9 mouse cellular contexts compared by ENCODE assay signal in the genomic region with DNA sequence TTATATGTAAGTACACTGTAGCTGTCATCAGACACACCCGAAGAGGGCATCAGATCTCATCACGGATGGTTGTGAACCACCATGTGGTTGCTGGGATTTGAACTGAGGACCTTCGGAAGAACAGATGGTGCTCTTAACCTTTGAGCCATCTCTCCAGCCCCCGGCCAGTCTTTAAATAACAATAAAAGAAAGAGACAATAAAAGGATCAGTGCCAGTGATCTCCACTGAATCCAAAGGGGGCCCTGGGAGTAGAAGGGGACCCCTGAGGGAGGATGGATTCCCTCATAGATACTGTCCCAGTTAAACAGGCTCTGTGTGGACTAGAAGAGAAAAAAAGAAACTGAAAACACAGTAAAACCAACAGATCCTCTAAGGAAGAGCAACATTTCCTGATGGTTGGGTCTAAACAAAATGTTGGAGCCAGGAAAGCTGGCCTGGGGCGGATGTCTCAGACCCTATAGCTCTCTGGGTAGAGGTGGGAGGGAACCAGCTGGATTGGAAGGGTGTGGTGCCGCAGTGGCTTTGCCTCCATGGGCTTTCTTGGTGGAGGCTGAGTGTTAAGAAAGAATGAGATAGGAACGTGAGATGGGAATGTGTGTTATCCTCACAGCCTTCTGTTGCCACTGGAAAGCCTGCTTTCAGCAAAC. TPM values are rescaled to one million over a fixed set of nuclear protein-coding genes. Genes with fewer than 3 reads are reported as not detected.
DNase-seq lines count a peak whose midpoint lies in the region; ATAC-seq lines count a peak whose summit lies in the region.
"Had no signal": no experiment of that assay in that cellular context is flagged by ENCODE, and none has a peak within 500 bp of the region (broad histone marks: within the 10 kb centered on the region; RNA-seq: fewer than 3 reads in every experiment).

No protein-coding gene starts in this region.

- H3K27me3 ChIP-seq in heart, embryonic 12.5 days (replicated peaks): no peaks in the 10 kb centered on the region
- H3K27me3 ChIP-seq in neural tube, embryonic 12.5 days (replicated peaks): no peaks in the 10 kb centered on the region
- H3K27me3 ChIP-seq in hindbrain, embryonic 14.5 days (ENCODE audit: control insufficient read depth, insufficient read depth, low read length): no peaks in the 10 kb centered on the region
- H3K27me3 ChIP-seq in stomach, embryonic 16.5 days (ENCODE audit: control insufficient read depth, insufficient read depth, low read length): no peaks in the 10 kb centered on the region

- peak overlapping the region; percentile 63 for H3K27ac ChIP-seq in heart, embryonic 12.5 days (ENCODE audit: poor library complexity, severe bottlenecking)
- no peak overlapping the region for H3K27ac ChIP-seq in neural tube, embryonic 12.5 days
- H3K27ac ChIP-seq in hindbrain, embryonic 14.5 days: 0 out of 2 replicates have a peak overlapping the region, but pooled peaks have one; percentile 9
- peak overlapping the region; percentile 14; the same call in 1 of the 2 replicates for H3K27ac ChIP-seq in stomach, embryonic 16.5 days (ENCODE audit: low read length)

- H3K9me3 ChIP-seq in heart, embryonic 12.5 days (replicated peaks): no peaks in the 10 kb centered on the region
- no peaks in the 10 kb centered on the region for H3K9me3 ChIP-seq in neural tube, embryonic 12.5 days
- no peaks in the 10 kb centered on the region for H3K9me3 ChIP-seq in hindbrain, embryonic 14.5 days (ENCODE audit: control insufficient read depth, low read length)
- no peaks in the 10 kb centered on the region for H3K9me3 ChIP-seq in stomach, embryonic 16.5 days (replicated peaks; ENCODE audit: control insufficient read depth, low read length)

- H3K36me3 ChIP-seq in heart, embryonic 12.5 days: 0 out of 2 replicates have a peak, but pooled peaks cover 3% of the 10 kb centered on the region
- no peaks in the 10 kb centered on the region for H3K36me3 ChIP-seq in neural tube, embryonic 12.5 days
- H3K36me3 ChIP-seq in hindbrain, embryonic 14.5 days (replicated peaks; ENCODE audit: control insufficient read depth, insufficient read depth): no peaks in the 10 kb centered on the region
- H3K36me3 ChIP-seq in stomach, embryonic 16.5 days (ENCODE audit: control insufficient read depth, insufficient read depth, low read length): no peaks in the 10 kb centered on the region

- H3K4me3 ChIP-seq in heart, embryonic 12.5 days: 0 out of 2 replicates have a peak overlapping the region, but pooled peaks have one; percentile 2
- no peak overlapping the region for H3K4me3 ChIP-seq in neural tube, embryonic 12.5 days
- 0 out of 2 replicates have a peak overlapping the region, but pooled peaks have one; percentile 91 for H3K4me3 ChIP-seq in hindbrain, embryonic 14.5 days (replicated peaks; ENCODE audit: low read length)
- H3K4me3 ChIP-seq in stomach, embryonic 16.5 days (replicated peaks; ENCODE audit: low read length): no peak overlapping the region

- peaks cover 66% of the 10 kb centered on the region for H3K4me1 ChIP-seq in heart, embryonic 12.5 days (replicated peaks)
- peaks cover 65% of the 10 kb centered on the region for H3K4me1 ChIP-seq in neural tube, embryonic 12.5 days
- H3K4me1 ChIP-seq in hindbrain, embryonic 14.5 days (replicated peaks; ENCODE audit: control insufficient read depth, insufficient read depth, low read length): peaks cover 60% of the 10 kb centered on the region
- peaks cover 45% of the 10 kb centered on the region for H3K4me1 ChIP-seq in stomach, embryonic 16.5 days (ENCODE audit: control insufficient read depth, insufficient read depth, low read length)

- no peak overlapping the region for H3K9ac ChIP-seq in heart, embryonic 12.5 days
- no peak overlapping the region for H3K9ac ChIP-seq in neural tube, embryonic 12.5 days
- no peak overlapping the region for H3K9ac ChIP-seq in hindbrain, embryonic 14.5 days
- no peak overlapping the region for H3K9ac ChIP-seq in stomach, embryonic 16.5 days (ENCODE audit: low read length)

- ATAC-seq in heart, embryonic 12.5 days (ENCODE audit: insufficient number of reproducible peaks, low FRiP score): no peak
- ATAC-seq in neural tube, embryonic 12.5 days (ENCODE audit: low FRiP score, low read depth): no peak
- ATAC-seq in hindbrain, embryonic 14.5 days (ENCODE audit: low FRiP score): no peak
- no peak for ATAC-seq in stomach, embryonic 16.5 days (ENCODE audit: insufficient read depth, low FRiP score)
- no peak for ATAC-seq in megakaryocyte, adult 5-6 weeks (ENCODE audit: poor library complexity, severe bottlenecking)

- peak overlapping the region; percentile 81 for H3K4me2 ChIP-seq in heart, embryonic 12.5 days
- H3K4me2 ChIP-seq in neural tube, embryonic 12.5 days (replicated peaks): peak overlapping the region; percentile 78
- peak overlapping the region; percentile 72 for H3K4me2 ChIP-seq in hindbrain, embryonic 14.5 days (replicated peaks)
- H3K4me2 ChIP-seq in stomach, embryonic 16.5 days (ENCODE audit: low read depth, low read length): peak overlapping the region; percentile 96; the same call in 1 of the 2 replicates

- 43% methylated on average over 7 of the region's 7 CpGs for WGBS in heart, embryonic 12.5 days
- WGBS in neural tube, embryonic 12.5 days: 22% methylated on average over 7 of the region's 7 CpGs
- WGBS in hindbrain, embryonic 14.5 days: 23% methylated on average over 7 of the region's 7 CpGs
- 55% methylated on average over 7 of the region's 7 CpGs for WGBS in stomach, embryonic 16.5 days

- no peak for DNase-seq in heart, adult 18-20 months
- DNase-seq in neural tube, embryonic 10.5 days (ENCODE audit: extremely low spot score, low spot score): no peak
- no peak for DNase-seq in hindbrain, embryonic 14.5 days (ENCODE audit: low spot score)
- no peak for DNase-seq in c-Kit-positive CD71-positive TER-119-positive erythroid progenitor cells, embryonic 14.5 days (ENCODE audit: low spot score)
- DNase-seq: adrenal gland, postnatal 10 days had no signal

RNA-seq across cellular contexts. Expression of gene Cnn3, which starts 4.1 kb away (rescaled TPM):
- polyA plus RNA-seq in heart, embryonic 12.5 days (2016; fragmentation: Nextera tagmentation; extraction: Ambion mirVana): 455 and 460 TPM in 2 replicates
- 10 to 100 TPM; 37.4 to 41.5 TPM for total RNA-seq in heart, adult 18-20 months (2021)
- polyA plus RNA-seq in neural tube, embryonic 12.5 days (2016; fragmentation: Nextera tagmentation; extraction: Ambion mirVana): 909 and 919 TPM in 2 replicates
- 436 and 444 TPM in 2 replicates for polyA plus RNA-seq in hindbrain, embryonic 14.5 days (2014; fragmentation: Nextera tagmentation; extraction: Ambion mirVana)
- polyA plus RNA-seq in stomach, embryonic 16.5 days (2015; fragmentation: Nextera tagmentation; extraction: Ambion mirVana): 525 and 535 TPM in 2 replicates
- total RNA-seq in megakaryocyte, adult 5-6 weeks (2015): 14.5 and 19.5 TPM in 2 replicates
- total RNA-seq in megakaryocyte, adult 5-6 weeks (2017): 11.3 and 13.3 TPM in 2 replicates

Comparison
In these comparisons a context has a peak if more than half of its experiments do, and no peak if none do; other contexts are left out.
1. H3K4me3 ChIP-seq: peak in heart, embryonic 12.5 days (single experiment) and hindbrain, embryonic 14.5 days (single experiment); none in neural tube, embryonic 12.5 days (single experiment) and stomach, embryonic 16.5 days (single experiment).
2. Peak in every context shown above with its lines, with median percentiles within 50 percentile points of each other: H3K4me2 ChIP-seq.